Mouse (Mus musculus) testis, adult 2 months (tissue): ENCODE measurements around the gene Hkdc1.

ENCODE experiments used
- CTCF ChIP-seq: fragments of 200-500 bp; IDR thresholded peaks from 2 replicates; pipeline ENCODE4 v1.5.1; 2012; ENCODE audit warnings: low read depth, mild to moderate bottlenecking, inconsistent platforms, low read length, moderate library complexity; ENCODE audit not compliant: control insufficient read depth, insufficient read depth, insufficient replicate concordance
- POLR2A ChIP-seq: fragments of 200-500 bp; IDR thresholded peaks from 2 replicates; pipeline ENCODE4 v1.6.1; 2012; ENCODE audit warnings: low read depth, mild to moderate bottlenecking, inconsistent platforms, low read length, moderate library complexity; ENCODE audit not compliant: control insufficient read depth

DNA sequence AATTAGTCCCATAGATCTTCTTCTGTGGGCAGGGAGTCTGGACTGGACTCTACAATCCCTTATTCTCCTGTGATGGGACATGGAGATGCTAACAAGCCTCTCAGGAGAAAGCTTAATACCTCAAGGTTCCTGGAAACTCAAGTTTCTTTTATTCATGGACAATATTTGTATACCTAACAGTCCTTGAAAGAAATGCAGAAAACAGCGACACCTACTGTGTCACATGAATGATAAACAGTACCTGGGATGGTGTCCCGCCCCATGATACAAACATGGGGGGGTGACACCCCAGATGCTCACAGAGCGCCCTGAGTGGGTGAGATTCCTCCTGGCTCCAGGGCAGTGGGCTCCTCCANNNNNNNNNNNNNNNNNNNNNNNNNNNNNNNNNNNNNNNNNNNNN lies 39.3 kb downstream of the Hkdc1 start:
- no peak for TF ChIP-seq CTCF
- no peak for TF ChIP-seq POLR2A
